Mouse (Mus musculus) embryonic fibroblast, embryonic 13.5 days (primary cell): Measurements from ENCODE around the gene Cldn10. TPM values are rescaled to one million over a fixed set of nuclear protein-coding genes. Genes with fewer than 3 reads are reported as not detected.
A peak's percentile ranks its signal among the peaks of the same experiment; 100 is the strongest.

Experiments used
- H3K27ac ChIP-seq: 2 replicates; pipeline ENCODE4 v1.5.1; 2012; ENCODE audit warnings: low read length, control low read depth, inconsistent platforms; ENCODE audit not compliant: insufficient read depth
- H3K4me1 ChIP-seq: 2 replicates; pipeline ENCODE4 v1.6.1; 2011; ENCODE audit warnings: low read length; ENCODE audit not compliant: control insufficient read depth, insufficient read depth
- H3K4me3 ChIP-seq: 2 replicates; pipeline ENCODE4 v1.5.1; 2011; ENCODE audit warnings: mild to moderate bottlenecking, control low read depth, low read length; ENCODE audit not compliant: insufficient read depth
- CTCF ChIP-seq: IDR thresholded peaks from 2 replicates; pipeline ENCODE4 v1.5.1; 2011; ENCODE audit warnings: mild to moderate bottlenecking, control low read depth, low read length, moderate library complexity, borderline replicate concordance; ENCODE audit not compliant: insufficient read depth
- POLR2A ChIP-seq: IDR thresholded peaks from 2 replicates; pipeline ENCODE4 v1.6.1; 2011; ENCODE audit warnings: low read depth, mild to moderate bottlenecking, control low read depth, low read length, moderate library complexity
- polyA plus RNA-seq: library from polyadenylated mRNA; stranded (reverse); fragments of >200 nt; gene quantifications from 2 replicates; pipeline ENCODE4 v1.2.4, GENCODE M21; 2011; ENCODE audit warnings: low read depth; ENCODE audit not compliant: missing spikeins, insufficient read length

Cldn10 gene
- polyA plus RNA-seq, 1 experiment: not detected

- TF ChIP-seq POLR2A (no peak), CTCF (no peak)
Measured at GRCm38 (mm10) chr14:118874126-118874525, 86.4 kb downstream of the Cldn10 start.

GRCm38 (mm10) chr14:118874786-118875415, 87.2 kb downstream of the Cldn10 start:
- H3K4me1 ChIP-seq: no peaks in the 10 kb centered on the region
- TF ChIP-seq POLR2A: no peak
- no peak for TF ChIP-seq CTCF
- H3K4me3 ChIP-seq: no peak overlapping the region
- H3K27ac ChIP-seq: no peak overlapping the region

More at GRCm38 (mm10) chr14:118874126-118874525, 86.4 kb downstream of the Cldn10 start:
- H3K4me3 ChIP-seq: no peak overlapping the region
- no peaks in the 10 kb centered on the region for H3K4me1 ChIP-seq
- H3K27ac ChIP-seq: no peak overlapping the region

- TF ChIP-seq CTCF (no peak), POLR2A (no peak)
- H3K27ac ChIP-seq: no peak overlapping the region
- H3K4me3 ChIP-seq: no peak overlapping the region
- H3K4me1 ChIP-seq: no peaks in the 10 kb centered on the region
Measured at GRCm38 (mm10) chr14:118878346-118878910, 90.7 kb downstream of the Cldn10 start.

GRCm38 (mm10) chr14:118880696-118881095, 93.0 kb downstream of the Cldn10 start:
- TF ChIP-seq POLR2A: no peak
- no peak for TF ChIP-seq CTCF
- H3K4me1 ChIP-seq: no peaks in the 10 kb centered on the region
- no peak overlapping the region for H3K27ac ChIP-seq
- H3K4me3 ChIP-seq: no peak overlapping the region

- Histone ChIP-seq H3K4me3 (no peak overlapping the region), H3K27ac (no peak overlapping the region), H3K4me1 (no peaks in the 10 kb centered on the region)
- TF ChIP-seq CTCF (no peak), POLR2A (no peak)
Measured at GRCm38 (mm10) chr14:118883344-118884249, 95.9 kb downstream of the Cldn10 start.

- no peak overlapping the region for H3K4me3 ChIP-seq
- H3K27ac ChIP-seq: no peak overlapping the region
- no peaks in the 10 kb centered on the region for H3K4me1 ChIP-seq
- no peak for TF ChIP-seq CTCF
- no peak for TF ChIP-seq POLR2A
Measured at GRCm38 (mm10) chr14:118884250-118884556, 96.5 kb downstream of the Cldn10 start.

- Histone ChIP-seq H3K4me3 (no peak overlapping the region), H3K4me1 (no peaks in the 10 kb centered on the region), H3K27ac (no peak overlapping the region)
- no peak for TF ChIP-seq CTCF
- TF ChIP-seq POLR2A: no peak
Measured at GRCm38 (mm10) chr14:118890101-118890500, 102.4 kb downstream of the Cldn10 start.

- Histone ChIP-seq H3K4me3 (no peak overlapping the region), H3K4me1 (no peaks in the 10 kb centered on the region), H3K27ac (no peak overlapping the region)
- no peak for TF ChIP-seq CTCF
- TF ChIP-seq POLR2A: no peak
Measured at GRCm38 (mm10) chr14:118895228-118895627, 107.5 kb downstream of the Cldn10 start.

GRCm38 (mm10) chr14:118895655-118896054, 107.9 kb downstream of the Cldn10 start:
- no peaks in the 10 kb centered on the region for H3K4me1 ChIP-seq
- no peak overlapping the region for H3K27ac ChIP-seq
- no peak overlapping the region for H3K4me3 ChIP-seq
- no peak for TF ChIP-seq CTCF
- TF ChIP-seq POLR2A: no peak

- Histone ChIP-seq H3K4me3 (no peak overlapping the region), H3K27ac (no peak overlapping the region), H3K4me1 (no peaks in the 10 kb centered on the region)
- peak; percentile 21; the same call in 1 of the 2 replicates for TF ChIP-seq CTCF
- no peak for TF ChIP-seq POLR2A
Measured at GRCm38 (mm10) chr14:118899940-118900339, 112.2 kb downstream of the Cldn10 start.
